ENCODE assay signal across 8 mouse cellular contexts in the genomic region with DNA sequence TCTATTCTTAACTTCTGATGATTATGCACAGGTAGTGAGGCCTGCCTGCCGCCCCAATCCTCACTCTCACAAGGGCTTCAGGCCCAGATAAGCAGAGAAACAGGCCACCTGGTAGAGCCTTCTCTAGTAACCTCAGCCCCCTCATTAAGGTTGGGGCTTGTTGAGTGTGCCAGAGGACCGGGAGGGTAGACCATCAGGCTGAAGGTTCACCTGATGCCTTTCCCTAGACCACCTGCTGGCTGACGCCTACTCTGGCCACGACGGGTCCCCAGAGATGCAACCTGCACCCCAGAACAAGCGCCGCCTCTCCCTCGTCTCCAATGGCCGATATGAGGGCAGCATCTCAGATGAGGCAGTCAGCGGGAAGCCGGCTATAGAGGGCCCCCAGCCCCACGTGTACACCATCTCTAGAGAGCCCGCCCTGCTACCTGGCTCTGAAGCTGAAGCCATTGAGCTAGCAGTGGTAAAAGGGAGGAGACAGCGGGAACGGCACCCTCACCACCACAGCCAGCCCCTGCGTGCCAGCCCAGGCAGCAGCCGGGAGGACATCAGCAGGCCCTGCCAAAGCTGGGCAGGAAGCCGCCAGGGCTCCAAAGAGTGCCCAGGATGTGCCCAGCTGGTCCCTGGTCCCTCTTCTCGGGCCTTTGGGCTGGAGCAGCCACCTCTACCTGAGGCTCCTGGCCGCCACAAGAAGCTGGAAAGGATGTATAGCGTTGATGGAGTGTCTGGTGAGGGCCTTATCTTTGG. TPM values are rescaled to one million over a fixed set of nuclear protein-coding genes. Genes with fewer than 3 reads are reported as not detected.
DNase-seq lines count a peak whose midpoint lies in the region; ATAC-seq and TF ChIP-seq lines count a peak whose summit lies in the region.

No protein-coding gene starts in this region.

- H3K36me3 ChIP-seq in lung, embryonic 16.5 days (ENCODE audit: control insufficient read depth, insufficient read depth, low read length), result no peaks in the 10 kb centered on the region; the same call in 1 of the 2 replicates
- peaks cover 44% of the 10 kb centered on the region for H3K36me3 ChIP-seq in intestine, postnatal 0 days (ENCODE audit: control insufficient read depth, insufficient read depth)
- H3K36me3 ChIP-seq in neural tube, embryonic 15.5 days, result peaks cover 41% of the 10 kb centered on the region

- peak overlapping the region; percentile 83 for H3K9ac ChIP-seq in lung, embryonic 16.5 days (ENCODE audit: low read length)
- H3K9ac ChIP-seq in intestine, postnatal 0 days (ENCODE audit: low read depth, low read length), result 0 out of 2 replicates have a peak overlapping the region, but pooled peaks have one; percentile 58
- peak overlapping the region; percentile 85 for H3K9ac ChIP-seq in neural tube, embryonic 15.5 days (replicated peaks)

- no peaks in the 10 kb centered on the region for H3K9me3 ChIP-seq in lung, embryonic 16.5 days (ENCODE audit: control insufficient read depth, low read length)
- no peaks in the 10 kb centered on the region for H3K9me3 ChIP-seq in intestine, postnatal 0 days (ENCODE audit: control insufficient read depth)
- no peaks in the 10 kb centered on the region for H3K9me3 ChIP-seq in neural tube, embryonic 15.5 days (replicated peaks)

- peak overlapping the region; percentile 87 for H3K4me2 ChIP-seq in lung, embryonic 16.5 days (ENCODE audit: low read depth, low read length)
- peak overlapping the region; percentile 82 for H3K4me2 ChIP-seq in intestine, postnatal 0 days (replicated peaks; ENCODE audit: low read depth)
- peak overlapping the region; percentile 95 for H3K4me2 ChIP-seq in neural tube, embryonic 15.5 days

- H3K27ac ChIP-seq in lung, embryonic 16.5 days (ENCODE audit: low read length), result no peak overlapping the region
- no peak overlapping the region for H3K27ac ChIP-seq in intestine, postnatal 0 days (ENCODE audit: low read depth, low read length)
- peak overlapping the region; percentile 80; the same call in 1 of the 2 replicates for H3K27ac ChIP-seq in neural tube, embryonic 15.5 days (replicated peaks)

- peaks cover 10% of the 10 kb centered on the region for H3K4me1 ChIP-seq in lung, embryonic 16.5 days (replicated peaks; ENCODE audit: control insufficient read depth, insufficient read depth, low read length)
- H3K4me1 ChIP-seq in intestine, postnatal 0 days (replicated peaks; ENCODE audit: control insufficient read depth, insufficient read depth, low read length), result 0 out of 2 replicates have a peak, but pooled peaks cover 2% of the 10 kb centered on the region
- H3K4me1 ChIP-seq in neural tube, embryonic 15.5 days, result peaks cover 23% of the 10 kb centered on the region

- no peak for ATAC-seq in lung, embryonic 16.5 days (ENCODE audit: low read depth)
- ATAC-seq in intestine, postnatal 0 days, result no peak
- ATAC-seq in neural tube, embryonic 15.5 days (ENCODE audit: low FRiP score), result no peak
- no peak for ATAC-seq in CD4-positive, CD25-positive, alpha-beta regulatory T cell, adult 4 months

- H3K4me3 ChIP-seq in lung, embryonic 16.5 days (ENCODE audit: low read length), result peak overlapping the region; percentile 87; the same call in 1 of the 2 replicates
- H3K4me3 ChIP-seq in intestine, postnatal 0 days (ENCODE audit: low read depth, low read length), result no peak overlapping the region
- peak overlapping the region; percentile 83 for H3K4me3 ChIP-seq in neural tube, embryonic 15.5 days (replicated peaks)

- DNase-seq in cerebellum, adult 9-10 months, result peak; percentile 27
- DNase-seq in cerebellum, adult 8-10 months, result no peak
- DNase-seq in lung, adult 18-20 months, result no peak
- DNase-seq in B cell, adult 2 months, result no peak

- TF ChIP-seq CTCF in intestine, postnatal 0 days (IDR thresholded peaks at IDR 0.05; ENCODE audit: low read depth), result no peak

- H3K27me3 ChIP-seq in lung, embryonic 16.5 days (ENCODE audit: control insufficient read depth, insufficient read depth, low read depth, low read length), result no peaks in the 10 kb centered on the region
- no peaks in the 10 kb centered on the region for H3K27me3 ChIP-seq in intestine, postnatal 0 days (replicated peaks; ENCODE audit: control insufficient read depth, insufficient read depth, low read length)
- no peaks in the 10 kb centered on the region for H3K27me3 ChIP-seq in neural tube, embryonic 15.5 days (replicated peaks)

- 88% methylated on average over 21 of the region's 21 CpGs for WGBS in lung, embryonic 16.5 days
- WGBS in intestine, postnatal 0 days, result 93% methylated on average over 21 of the region's 21 CpGs
- 82% methylated on average over 21 of the region's 21 CpGs for WGBS in neural tube, embryonic 15.5 days

RNA-seq across cellular contexts. Expression of a gene that starts 1.4 kb away (rescaled TPM):
- polyA plus RNA-seq in lung, embryonic 16.5 days (2015; fragmentation: Nextera tagmentation; extraction: Ambion mirVana), result 71.7 and 72.3 TPM in 2 replicates
- polyA plus RNA-seq in intestine, postnatal 0 days (2015; fragmentation: Nextera tagmentation; extraction: Ambion mirVana), result 17.0 and 17.6 TPM in 2 replicates
- 149 and 173 TPM in 2 replicates for polyA plus RNA-seq in neural tube, embryonic 15.5 days (2015; fragmentation: Nextera tagmentation; extraction: Ambion mirVana)
- polyA plus RNA-seq in CD4-positive, CD25-positive, alpha-beta regulatory T cell, adult 4 months (2017; shearing (Covaris generic)), result 10 to 100 TPM in 1 of 2 experiments, 1 to 10 TPM in 1; 8.6 to 13.7 TPM

RNA-seq across cellular contexts. Expression of a gene that starts 24.5 kb away (rescaled TPM):
- polyA plus RNA-seq in lung, embryonic 16.5 days (2015; fragmentation: Nextera tagmentation; extraction: Ambion mirVana), result 0.64 and 0.74 TPM in 2 replicates
- polyA plus RNA-seq in intestine, postnatal 0 days (2015; fragmentation: Nextera tagmentation; extraction: Ambion mirVana), result 24.6 and 25.9 TPM in 2 replicates
- 0.43 TPM in 1 of 2 replicates, not detected in the other for polyA plus RNA-seq in neural tube, embryonic 15.5 days (2015; fragmentation: Nextera tagmentation; extraction: Ambion mirVana)
- polyA plus RNA-seq in CD4-positive, CD25-positive, alpha-beta regulatory T cell, adult 4 months (2017; shearing (Covaris generic)), result under 1 TPM in 1 of 2 experiments, not detected in 1; 0.52 TPM

RNA-seq across cellular contexts. Expression of a gene that starts 39.4 kb away (rescaled TPM):
- polyA plus RNA-seq in lung, embryonic 16.5 days (2015; fragmentation: Nextera tagmentation; extraction: Ambion mirVana), result 1.7 and 2.6 TPM in 2 replicates
- polyA plus RNA-seq in intestine, postnatal 0 days (2015; fragmentation: Nextera tagmentation; extraction: Ambion mirVana), result 3.3 and 5.8 TPM in 2 replicates
- polyA plus RNA-seq in neural tube, embryonic 15.5 days (2015; fragmentation: Nextera tagmentation; extraction: Ambion mirVana), result 0.52 TPM in 1 of 2 replicates, not detected in the other
- polyA plus RNA-seq in CD4-positive, CD25-positive, alpha-beta regulatory T cell, adult 4 months (2017; shearing (Covaris generic)), result 1 to 10 TPM; 5.5 to 7.0 TPM

Comparison
In these comparisons a context has a peak if more than half of its experiments do, and no peak if none do; other contexts are left out.
1. RNA of a gene that starts 24.5 kb away (polyA plus RNA-seq): 24.6 to 25.9 TPM in intestine, postnatal 0 days; 0.64 to 0.74 TPM in lung, embryonic 16.5 days, 0.52 TPM in CD4-positive, CD25-positive, alpha-beta regulatory T cell, adult 4 months and 0.43 TPM in neural tube, embryonic 15.5 days; every median in the first group is over 10 times any median in the second.
2. Peak in every context shown above with its lines, with median percentiles within 50 percentile points of each other: H3K4me2 ChIP-seq and H3K9ac ChIP-seq.